Mouse (Mus musculus) neural tube, embryonic 14.5 days (tissue): Measurements from ENCODE around the gene Crip1. TPM values are rescaled to one million over a fixed set of nuclear protein-coding genes. Genes with fewer than 3 reads are reported as not detected.

Experiments
- ATAC-seq: fragments of 200-750 bp; cut with Nextera tagmentation; 2 replicates; pipeline ENCODE4 v1.8.0; 2017; ENCODE audit warnings: low read depth, mild to moderate bottlenecking, moderate TSS enrichment, moderate library complexity
- H3K27ac ChIP-seq: fragments of 300-500 bp; sonication (generic); 2 replicates; pipeline ENCODE4 v1.5.1; 2014; ENCODE audit warnings: low read depth, mild to moderate bottlenecking, control low read depth, low read length, moderate library complexity, mixed read lengths
- H3K27me3 ChIP-seq: fragments of 300-500 bp; sonication (generic); 2 replicates; pipeline ENCODE4 v1.6.1; 2014; ENCODE audit warnings: low read length; ENCODE audit not compliant: control insufficient read depth, insufficient read depth
- H3K36me3 ChIP-seq: fragments of 300-500 bp; sonication (generic); 2 replicates; pipeline ENCODE4 v1.6.1; 2014; ENCODE audit warnings: low read length, mixed read lengths; ENCODE audit not compliant: control insufficient read depth, insufficient read depth
- H3K4me1 ChIP-seq: fragments of 300-500 bp; sonication (generic); 2 replicates; pipeline ENCODE4 v1.6.1; 2014; ENCODE audit warnings: low read length; ENCODE audit not compliant: control insufficient read depth, insufficient read depth
- H3K4me2 ChIP-seq: fragments of 300-500 bp; sonication (generic); 2 replicates; pipeline ENCODE4 v1.6.1; 2014; ENCODE audit warnings: mild to moderate bottlenecking, low read depth, low read length, control low read depth
- H3K4me3 ChIP-seq: fragments of 300-500 bp; sonication (generic); 2 replicates; pipeline ENCODE4 v1.5.1; 2014; ENCODE audit warnings: low read depth, low read length, control low read depth, mixed read lengths
- H3K9ac ChIP-seq: fragments of 300-500 bp; sonication (generic); replicated peaks from 2 replicates; pipeline ENCODE4 v1.6.1; 2014; ENCODE audit warnings: low read depth, mild to moderate bottlenecking, control low read depth, low read length, mixed read lengths
- H3K9me3 ChIP-seq: fragments of 300-500 bp; sonication (generic); 2 replicates; pipeline ENCODE4 v1.6.1; 2016; ENCODE audit warnings: low read length; ENCODE audit not compliant: control insufficient read depth
- WGBS: fragments of 180-500 bp; shearing (Covaris S2); extraction: QIAGEN DNeasy Blood & Tissue Kit; methylation state at CpG from one replicate; pipeline ENCODE4 v1.1.7; 2014; 5-methylcytosine and 5-hydroxymethylcytosine counted together
- polyA plus RNA-seq: library from polyadenylated mRNA; unstranded; fragments of >200 nt; fragmentation: Nextera tagmentation; extraction: Ambion mirVana; gene quantifications from 2 replicates; pipeline ENCODE4 v1.2.1, GENCODE M21; 2014

Crip1 gene
- polyA plus RNA-seq, 1 experiment from 2014 or later = 11.7 TPM

DNA sequence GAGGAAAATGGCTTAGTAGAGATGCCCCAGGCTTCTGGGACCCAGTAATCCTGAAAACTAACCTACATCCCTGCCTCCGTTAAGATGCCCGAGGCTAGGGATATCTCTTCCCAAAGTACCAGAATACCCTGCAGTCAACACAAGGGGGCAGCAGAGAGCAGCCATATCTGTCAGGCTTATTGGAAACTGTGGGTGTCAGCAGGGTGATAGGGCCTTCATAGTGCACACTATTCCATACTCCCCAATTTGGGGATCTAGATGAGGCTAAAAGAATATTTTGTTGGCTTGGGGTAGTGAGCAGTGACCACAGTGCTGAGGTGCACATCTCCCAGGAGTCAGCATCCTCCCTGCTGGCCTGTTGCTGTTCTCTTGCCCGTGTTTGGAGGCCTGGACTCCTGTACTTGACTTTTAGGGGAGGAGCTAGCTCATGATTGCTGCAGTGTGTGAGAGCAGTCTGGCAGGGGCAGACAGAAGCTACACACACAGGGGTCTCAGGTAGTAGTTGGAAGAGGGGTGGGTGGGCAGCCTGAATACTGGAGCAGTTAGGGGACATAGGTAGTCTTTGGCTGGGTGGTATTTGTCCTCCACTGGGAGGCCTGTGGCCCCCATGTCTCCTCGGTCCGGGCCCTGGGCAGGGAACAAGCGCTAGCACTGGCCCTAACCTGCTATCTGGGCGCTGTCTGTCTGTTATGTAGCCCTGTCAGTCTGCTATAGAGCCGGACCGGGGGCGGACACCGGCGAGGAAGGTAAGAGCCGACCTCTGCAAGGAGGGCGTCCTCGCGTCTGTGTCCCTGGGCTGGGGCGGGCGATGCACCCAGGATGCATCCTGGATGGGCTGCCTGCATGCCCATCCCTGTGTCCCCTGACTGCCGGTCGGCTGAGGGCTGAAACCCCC, 26.4 kb upstream of the Crip1 start:
- H3K27me3 ChIP-seq = no peaks in the 10 kb centered on the region
- peak; percentile 60 for ATAC-seq
- H3K4me2 ChIP-seq = no peak overlapping the region
- no peak overlapping the region for H3K27ac ChIP-seq
- no peak overlapping the region for H3K4me3 ChIP-seq
- H3K4me1 ChIP-seq = no peaks in the 10 kb centered on the region
- no peak overlapping the region for H3K9ac ChIP-seq
- peaks cover 48% of the 10 kb centered on the region for H3K36me3 ChIP-seq
- WGBS = 86% methylated on average over 20 of the region's 20 CpGs
- H3K9me3 ChIP-seq = no peaks in the 10 kb centered on the region

DNA sequence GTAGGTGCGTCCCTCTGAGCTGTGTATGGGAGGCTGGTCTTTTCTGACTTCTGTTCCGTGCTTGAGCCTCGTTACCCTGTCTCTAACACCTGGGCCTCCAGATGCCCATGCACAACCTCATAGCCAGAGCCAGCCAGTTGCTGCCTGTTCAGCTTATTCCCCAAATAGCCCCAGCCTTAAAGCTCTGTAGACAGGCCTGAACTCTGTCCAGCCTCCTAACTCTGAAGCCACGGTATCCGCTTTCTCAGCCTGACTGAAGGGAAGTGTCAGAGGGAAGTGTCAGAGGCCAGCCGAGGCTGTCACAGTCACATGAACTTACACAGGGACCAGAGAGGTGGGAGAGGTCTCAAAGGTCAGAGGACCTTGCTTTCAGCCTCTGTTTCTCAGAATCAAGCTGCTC, 21.4 kb upstream of the Crip1 start:
- WGBS = 95% methylated on average over 6 of the region's 6 CpGs
- no peak overlapping the region for H3K27ac ChIP-seq
- no peaks in the 10 kb centered on the region for H3K9me3 ChIP-seq
- ATAC-seq = no peak
- no peak overlapping the region for H3K4me2 ChIP-seq
- H3K4me3 ChIP-seq = no peak overlapping the region
- no peaks in the 10 kb centered on the region for H3K27me3 ChIP-seq
- no peak overlapping the region for H3K9ac ChIP-seq
- no peaks in the 10 kb centered on the region for H3K4me1 ChIP-seq
- H3K36me3 ChIP-seq = peaks cover 80% of the 10 kb centered on the region

DNA sequence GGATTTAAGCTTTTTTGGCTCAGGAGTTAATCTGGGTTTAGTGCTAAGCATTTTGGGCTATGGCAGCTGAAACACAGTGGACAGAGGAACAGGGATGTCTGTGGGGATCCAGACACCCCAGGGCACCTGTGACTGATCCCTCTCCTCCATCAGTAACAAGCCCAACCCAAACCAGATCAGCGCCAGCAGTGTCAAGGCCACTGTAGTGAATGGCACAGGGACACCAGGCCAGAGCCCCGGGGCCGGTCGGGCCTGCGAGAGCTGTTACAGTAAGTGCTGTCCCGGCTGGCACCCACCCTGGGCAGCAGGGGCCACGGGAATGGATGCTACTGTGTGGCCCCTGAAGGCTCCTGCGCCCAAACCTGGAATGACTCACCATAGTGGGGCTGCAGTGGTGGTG, 15.4 kb upstream of the Crip1 start:
- Histone ChIP-seq H3K4me1 (no peaks in the 10 kb centered on the region), H3K27me3 (no peaks in the 10 kb centered on the region), H3K27ac (no peak overlapping the region), H3K36me3 (peaks cover 88% of the 10 kb centered on the region), H3K4me2 (no peak overlapping the region), H3K9ac (no peak overlapping the region), H3K4me3 (no peak overlapping the region), H3K9me3 (no peaks in the 10 kb centered on the region)
- 97% methylated on average over 8 of the region's 8 CpGs for WGBS
- no peak for ATAC-seq

DNA sequence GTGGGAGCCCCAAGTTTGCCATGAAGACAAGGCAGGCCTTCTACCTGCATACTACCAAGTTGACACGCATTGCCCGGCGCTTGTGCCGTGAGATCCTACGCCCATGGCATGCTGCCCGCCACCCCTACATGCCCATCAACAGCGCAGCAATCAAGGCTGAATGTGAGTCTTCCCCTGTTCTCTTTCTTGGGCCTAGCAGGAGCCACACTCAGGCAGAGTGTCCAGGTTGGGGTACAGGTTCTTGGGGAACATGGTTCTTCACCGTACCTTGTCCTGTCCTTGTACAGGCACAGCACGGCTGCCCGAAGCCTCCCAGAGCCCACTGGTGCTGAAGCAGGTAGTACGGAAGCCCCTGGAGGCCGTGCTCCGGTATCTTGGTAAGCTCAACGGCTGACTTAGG, 14.5 kb upstream of the Crip1 start:
- no peaks in the 10 kb centered on the region for H3K4me1 ChIP-seq
- H3K27me3 ChIP-seq = no peaks in the 10 kb centered on the region
- 99% methylated on average over 14 of the region's 14 CpGs for WGBS
- H3K4me2 ChIP-seq = no peak overlapping the region
- no peak overlapping the region for H3K27ac ChIP-seq
- no peak overlapping the region for H3K9ac ChIP-seq
- ATAC-seq = no peak
- peaks cover 90% of the 10 kb centered on the region for H3K36me3 ChIP-seq
- no peak overlapping the region for H3K4me3 ChIP-seq
- no peaks in the 10 kb centered on the region for H3K9me3 ChIP-seq

DNA sequence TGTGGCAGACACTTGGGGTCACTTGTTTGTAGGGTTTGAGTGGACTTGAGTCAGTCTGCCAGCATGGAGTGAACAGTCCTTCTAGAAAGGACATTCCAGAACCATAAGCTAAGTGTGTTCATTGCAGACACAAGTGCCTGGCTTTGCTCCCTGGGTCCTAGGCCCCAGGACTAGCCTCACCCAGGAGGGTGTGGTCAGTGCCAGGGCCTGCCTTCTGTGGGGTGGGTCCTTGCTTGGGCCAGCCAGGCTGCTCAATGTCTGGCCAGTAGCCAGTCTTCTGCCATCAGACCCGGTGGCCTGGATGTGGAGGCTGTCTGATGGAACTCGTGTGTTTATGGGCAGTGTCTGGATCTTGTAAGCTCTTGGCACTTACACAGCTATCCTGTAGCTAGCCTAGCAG, 13.5 kb upstream of the Crip1 start:
- no peak overlapping the region for H3K4me2 ChIP-seq
- H3K36me3 ChIP-seq = peaks cover 89% of the 10 kb centered on the region
- H3K4me1 ChIP-seq = no peaks in the 10 kb centered on the region
- no peaks in the 10 kb centered on the region for H3K9me3 ChIP-seq
- no peaks in the 10 kb centered on the region for H3K27me3 ChIP-seq
- WGBS = 67% methylated on average over 2 of the region's 2 CpGs
- no peak overlapping the region for H3K4me3 ChIP-seq
- no peak overlapping the region for H3K9ac ChIP-seq
- no peak for ATAC-seq
- no peak overlapping the region for H3K27ac ChIP-seq

DNA sequence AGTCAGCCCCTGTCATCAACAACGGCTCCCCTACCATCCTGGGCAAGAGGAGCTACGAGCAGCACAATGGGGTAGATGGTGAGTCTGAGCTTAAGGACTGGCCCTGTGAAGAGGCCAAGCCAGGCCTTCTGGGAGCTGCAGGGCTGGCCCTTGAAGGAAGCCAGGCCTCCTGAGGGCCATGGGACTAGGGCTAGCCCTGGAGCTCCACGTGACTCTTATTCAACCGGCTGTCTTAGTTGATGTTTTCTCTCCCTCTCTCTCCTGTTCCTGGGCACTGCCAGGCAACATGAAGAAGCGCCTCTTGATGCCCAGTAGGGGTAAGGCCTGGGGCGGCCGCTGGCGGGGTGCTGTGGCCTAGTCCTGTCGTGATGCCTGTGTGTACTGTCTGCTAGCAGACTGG, 12.9 kb upstream of the Crip1 start:
- Histone ChIP-seq H3K4me2 (no peak overlapping the region), H3K27ac (no peak overlapping the region), H3K4me3 (no peak overlapping the region), H3K9ac (no peak overlapping the region), H3K9me3 (no peaks in the 10 kb centered on the region), H3K36me3 (peaks cover 83% of the 10 kb centered on the region), H3K27me3 (no peaks in the 10 kb centered on the region), H3K4me1 (no peaks in the 10 kb centered on the region)
- 92% methylated on average over 9 of the region's 9 CpGs for WGBS
- ATAC-seq = no peak

DNA sequence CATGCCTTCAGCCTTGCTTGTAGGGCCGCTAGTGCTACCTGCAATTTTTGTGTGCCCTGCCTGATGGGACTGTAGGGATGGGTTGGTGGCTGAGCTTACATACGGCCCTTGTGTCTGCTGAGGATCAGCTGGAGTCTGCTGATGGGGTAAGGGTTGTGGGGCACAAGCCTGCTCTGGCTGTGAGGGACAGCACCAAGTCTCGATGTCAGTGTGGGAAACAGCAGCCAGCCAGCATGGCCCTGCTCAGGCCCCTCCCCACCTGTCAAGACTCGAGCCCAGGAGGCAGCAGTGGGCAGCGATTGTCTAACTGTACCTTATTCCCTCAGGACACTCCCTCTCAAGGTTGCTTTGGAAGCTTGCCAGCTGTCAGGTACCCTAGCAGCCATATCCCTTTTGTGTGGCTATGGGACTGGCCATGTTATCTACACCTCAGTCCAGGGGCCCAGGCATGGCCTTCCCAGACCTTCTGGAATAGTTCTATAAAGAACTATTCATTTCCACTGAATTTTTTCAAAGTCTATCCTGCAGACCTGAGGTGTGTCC, 12.2 kb upstream of the Crip1 start:
- H3K4me1 ChIP-seq = peaks cover 2% of the 10 kb centered on the region; the same call in 1 of the 2 replicates
- peaks cover 76% of the 10 kb centered on the region for H3K36me3 ChIP-seq
- H3K9me3 ChIP-seq = no peaks in the 10 kb centered on the region
- no peak overlapping the region for H3K4me3 ChIP-seq
- H3K27ac ChIP-seq = no peak overlapping the region
- H3K4me2 ChIP-seq = no peak overlapping the region
- H3K9ac ChIP-seq = no peak overlapping the region
- WGBS = 87% methylated on average over 5 of the region's 5 CpGs
- no peak for ATAC-seq
- no peaks in the 10 kb centered on the region for H3K27me3 ChIP-seq

DNA sequence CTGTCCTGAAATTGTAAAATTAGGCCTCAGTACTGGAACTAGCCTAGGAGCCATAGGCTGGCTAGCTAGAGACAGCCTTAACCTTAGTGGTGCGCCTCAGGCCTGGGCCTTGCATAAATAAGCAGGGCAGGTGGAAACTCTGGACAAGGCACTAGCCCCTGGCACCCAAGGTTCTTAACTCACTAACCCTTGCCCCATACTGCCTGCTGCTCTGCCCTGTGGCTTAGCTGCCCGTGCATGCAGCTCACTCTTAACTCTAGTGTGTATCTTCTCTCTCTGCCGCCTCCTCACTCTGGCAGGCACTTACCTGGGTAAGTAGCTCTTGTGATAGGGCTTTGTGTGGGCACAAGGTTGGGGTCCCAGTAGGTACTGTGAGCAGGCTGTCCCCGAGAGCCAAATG, 11.6 kb upstream of the Crip1 start:
- ATAC-seq = no peak
- H3K9ac ChIP-seq = no peak overlapping the region
- WGBS = 94% methylated on average over 4 of the region's 4 CpGs
- no peaks in the 10 kb centered on the region for H3K27me3 ChIP-seq
- no peak overlapping the region for H3K4me3 ChIP-seq
- peaks cover 70% of the 10 kb centered on the region for H3K36me3 ChIP-seq
- H3K27ac ChIP-seq = no peak overlapping the region
- H3K4me1 ChIP-seq = peaks cover 8% of the 10 kb centered on the region; the same call in 1 of the 2 replicates
- no peaks in the 10 kb centered on the region for H3K9me3 ChIP-seq
- H3K4me2 ChIP-seq = no peak overlapping the region

DNA sequence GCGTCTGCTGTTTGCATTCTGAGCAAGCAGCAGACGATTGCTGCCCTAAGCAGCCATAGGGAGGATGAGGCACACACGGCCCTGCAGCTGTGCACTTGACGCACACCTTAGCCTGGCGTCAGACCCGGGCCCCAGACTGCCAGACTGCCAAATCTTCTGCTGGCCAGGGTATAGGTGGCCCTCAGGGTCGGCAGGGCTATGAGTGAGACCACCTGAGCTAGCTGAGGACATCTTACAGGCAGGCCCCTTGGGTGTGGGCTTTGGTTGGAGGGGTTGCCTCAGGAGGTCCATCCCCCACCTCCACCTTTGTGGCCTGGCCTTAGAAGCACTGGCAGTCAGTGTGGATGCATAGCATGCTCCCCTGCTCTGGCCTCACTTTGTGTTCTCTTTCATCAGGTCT, 10.7 kb upstream of the Crip1 start:
- Histone ChIP-seq H3K4me3 (no peak overlapping the region), H3K9me3 (no peaks in the 10 kb centered on the region), H3K4me2 (no peak overlapping the region), H3K4me1 (peaks cover 11% of the 10 kb centered on the region; the same call in 1 of the 2 replicates), H3K27ac (no peak overlapping the region), H3K9ac (no peak overlapping the region), H3K27me3 (no peaks in the 10 kb centered on the region), H3K36me3 (peaks cover 62% of the 10 kb centered on the region)
- ATAC-seq = no peak
- WGBS = 92% methylated on average over 7 of the region's 7 CpGs
